Mouse (Mus musculus) embryonic stem cell, embryonic (primary cell): ENCODE measurements around the gene Ptp4a2.
"Not testable (repeated sequence)": the region's sequence is repeated elsewhere in the genome, so short reads cannot be mapped to it uniquely, and the experiment has no call there.

Experiments used
- CTCF ChIA-PET, 4 experiments: fragments of 300-600 bp in 2 of 4; fragments of 350-600 bp in 2 of 4; sonication (Branson Sonifier 250); formaldehyde crosslinking; loops; one replicate each; lab custom pipeline; 2022; ENCODE audit warnings: inconsistent platforms in 2 of 4; lab: Charles Lee
- POLR2A ChIA-PET, 4 experiments: fragments of 300-600 bp in 2 of 4; fragments of 350-600 bp in 2 of 4; sonication (Branson Sonifier 250); formaldehyde crosslinking; loops; one replicate each; lab custom pipeline; 2022; ENCODE audit warnings: antibody characterized with exemption in 4 of 4, inconsistent platforms in 1 of 4; lab: Charles Lee

Ptp4a2 gene

GRCm38 (mm10) chr4:129881661-129882060 lies 70.6 kb downstream of the Ptp4a2 start:
- ChIA-PET POLR2A (interaction anchor here in 3 of 4 experiments (0.8 to 1.9 kb wide), 12 partner anchors 8 to 242 kb away, joined by 3 to 10 read pairs (median 4); no protein-coding TSS in a partner anchor), CTCF (interaction anchor here in 3 of 4 experiments (0.6 to 0.7 kb wide), 4 partner anchors 56 to 1508 kb away, joined by 3 to 6 read pairs (median 4); no protein-coding TSS in a partner anchor)

- ChIA-PET CTCF (interaction anchor here in 2 of 4 experiments (0.7 to 0.9 kb wide), 2 partner anchors 57 to 152 kb away, joined by 6 read pairs; no protein-coding TSS in a partner anchor), POLR2A (interaction anchor here in 3 of 4 experiments (0.6 to 1.9 kb wide), 16 partner anchors 9 to 243 kb away, joined by 3 to 10 read pairs (median 4); no protein-coding TSS in a partner anchor)
Observed at GRCm38 (mm10) chr4:129882555-129883293, 71.7 kb downstream of the Ptp4a2 start.

GRCm38 (mm10) chr4:129884041-129884930 lies 73.3 kb downstream of the Ptp4a2 start:
- ChIA-PET POLR2A (interaction anchor here (0.6 to 2.1 kb wide), 21 partner anchors 9 to 406 kb away, joined by 3 to 7 read pairs (median 4); partner anchors contain the start of genes Ptp4a2 (in 2 of the 4), Khdrbs1 (in 1 of the 4) and Pef1 (in 1 of the 4)), CTCF (interaction anchor here in 3 of 4 experiments (0.5 to 1.3 kb wide), 8 partner anchors 10 to 275 kb away, joined by 3 to 6 read pairs (median 3); partner anchors contain the start of gene Spocd1 (in 1 of the 3))

- POLR2A ChIA-PET = interaction anchor here in 2 of 4 experiments (0.5 to 1.2 kb wide), 5 partner anchors 12 to 249 kb away, joined by 3 to 9 read pairs (median 4); partner anchors contain the start of gene Txlna (in 1 of the 2)
- CTCF ChIA-PET = interaction anchor here in 3 of 4 experiments (0.6 to 1.1 kb wide), 5 partner anchors 12 to 115 kb away, joined by 3 to 4 read pairs (median 3); no protein-coding TSS in a partner anchor
Observed at GRCm38 (mm10) chr4:129889661-129890060, 78.6 kb downstream of the Ptp4a2 start.

- CTCF ChIA-PET = interaction anchor here in 3 of 4 experiments (0.9 to 1.1 kb wide), 4 partner anchors 13 to 114 kb away, joined by 3 to 4 read pairs (median 3); no protein-coding TSS in a partner anchor
- POLR2A ChIA-PET = interaction anchor here in 1 of 4 experiments (0.5 to 1.2 kb wide), 3 partner anchors 13 to 250 kb away, joined by 3 to 5 read pairs (median 4); partner anchors contain the start of gene Txlna
Observed at GRCm38 (mm10) chr4:129890094-129890493, 79.1 kb downstream of the Ptp4a2 start.

- ChIA-PET POLR2A (interaction anchor here in 1 of 4 experiments (1.4 kb wide), 1 partner anchor 10 kb away, joined by 3 read pairs; no protein-coding TSS in a partner anchor), CTCF (no interaction called here)
Observed at GRCm38 (mm10) chr4:129894861-129895260, 83.8 kb downstream of the Ptp4a2 start.

- CTCF ChIA-PET, POLR2A ChIA-PET: not testable (repeated sequence)
Observed at GRCm38 (mm10) chr4:129898815-129899214, 87.8 kb downstream of the Ptp4a2 start.
